Mouse (Mus musculus): ENCODE results near the gene St7.

DNA sequence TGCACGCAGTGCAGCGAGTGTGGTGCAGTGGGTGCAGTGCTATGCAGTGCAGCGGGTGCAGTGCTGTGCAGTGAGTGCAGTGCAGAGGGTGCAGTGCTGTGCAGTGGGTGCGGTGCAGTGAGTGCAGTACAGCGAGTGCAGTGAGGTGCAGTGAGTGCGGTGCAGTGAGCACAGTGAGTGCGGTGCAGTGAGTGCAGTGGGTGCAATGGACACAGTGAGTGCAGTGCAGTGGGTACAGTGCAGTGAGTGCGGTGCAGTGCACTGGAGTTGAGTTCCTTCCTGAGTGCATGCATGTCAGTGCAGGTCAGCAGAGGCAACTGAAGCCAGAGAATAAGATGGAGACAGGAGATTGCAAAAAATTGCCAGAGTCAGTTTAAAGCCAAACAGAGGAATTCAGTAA, 10.9 kb upstream of the St7 start:
- TF ChIP-seq MAX (IDR thresholded peaks at IDR 0.05) (no peak), CEBPB (IDR thresholded peaks at IDR 0.05; ENCODE audit: low read depth) (no peak), CTCF (IDR thresholded peaks at IDR 0.05; ENCODE audit: control insufficient read depth, insufficient read depth, insufficient read length) (no peak), MYOG (IDR thresholded peaks at IDR 0.05; ENCODE audit: control insufficient read depth, extremely low read depth, insufficient read length) (no peak), USF1 (IDR thresholded peaks at IDR 0.05; ENCODE audit: low read depth) (no peak), FOSL1 (IDR thresholded peaks at IDR 0.05; ENCODE audit: insufficient read depth, low read length, poor library complexity, severe bottlenecking) (no peak)
